Mouse (Mus musculus) cerebellum, adult 9-11 months (tissue): Measurements from ENCODE around the gene Laptm5.

Source experiments
- DNase-seq: peaks from one replicate; pipeline ENCODE4 v3.0.0; 2022

Gene Laptm5

DNA sequence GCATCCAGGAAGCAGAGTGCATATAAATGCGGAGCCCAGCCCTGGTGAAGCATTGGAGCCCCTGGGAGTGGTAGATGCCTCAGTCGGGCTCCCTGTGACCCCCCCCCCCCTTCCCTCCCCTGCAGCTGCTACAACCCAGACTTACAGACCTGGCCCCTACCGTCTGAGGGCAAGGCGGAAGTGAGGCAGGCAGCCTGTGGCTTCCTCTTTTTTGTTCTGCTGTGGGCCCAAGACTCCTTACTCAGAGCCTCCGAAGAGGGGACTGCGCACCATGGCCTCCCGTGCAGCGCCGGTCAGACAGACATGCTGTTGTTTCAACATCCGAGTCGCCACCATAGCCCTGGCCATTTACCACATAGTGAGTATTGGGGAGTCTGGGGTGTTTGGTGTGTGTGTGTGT is at the start of gene Laptm5:
TSS of gene Laptm5 (plus strand) at position 49 of the 400 bp plus-strand sequence.
- DNase-seq: no peak

DNA sequence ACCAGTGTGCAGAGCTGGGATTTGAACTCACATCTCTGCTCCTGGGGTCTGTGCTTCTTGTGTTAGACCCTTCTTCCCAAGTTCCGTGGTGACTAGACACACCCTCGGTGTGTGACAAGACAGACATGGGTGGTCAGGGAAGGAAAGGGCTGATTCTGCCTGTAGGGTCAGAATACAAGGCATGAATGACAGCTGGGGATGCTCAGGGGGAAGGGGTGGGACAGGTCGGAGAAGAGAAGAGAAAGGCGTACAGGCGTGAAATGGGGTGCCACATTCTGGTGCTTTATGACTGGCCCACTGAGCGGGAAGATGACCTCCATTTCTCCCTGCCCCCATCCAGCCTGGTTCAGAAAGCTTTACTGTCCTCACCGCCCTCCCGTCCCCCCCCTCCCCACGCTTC is 47.5 kb upstream of the Laptm5 start:
- DNase-seq: no peak

- DNase-seq: peak; percentile 59
Observed at GRCm38 (mm10) chr4:130865901-130866371, 47.0 kb upstream of the Laptm5 start.

- DNase-seq: no peak
Observed at GRCm38 (mm10) chr4:130867940-130868339, 45.0 kb upstream of the Laptm5 start.

GRCm38 (mm10) chr4:130868803-130869202 is 44.1 kb upstream of the Laptm5 start:
- DNase-seq: no peak

- no peak for DNase-seq
Observed at GRCm38 (mm10) chr4:130872414-130872813, 40.5 kb upstream of the Laptm5 start.

- no peak for DNase-seq
Observed at GRCm38 (mm10) chr4:130873440-130873839, 39.5 kb upstream of the Laptm5 start.

DNA sequence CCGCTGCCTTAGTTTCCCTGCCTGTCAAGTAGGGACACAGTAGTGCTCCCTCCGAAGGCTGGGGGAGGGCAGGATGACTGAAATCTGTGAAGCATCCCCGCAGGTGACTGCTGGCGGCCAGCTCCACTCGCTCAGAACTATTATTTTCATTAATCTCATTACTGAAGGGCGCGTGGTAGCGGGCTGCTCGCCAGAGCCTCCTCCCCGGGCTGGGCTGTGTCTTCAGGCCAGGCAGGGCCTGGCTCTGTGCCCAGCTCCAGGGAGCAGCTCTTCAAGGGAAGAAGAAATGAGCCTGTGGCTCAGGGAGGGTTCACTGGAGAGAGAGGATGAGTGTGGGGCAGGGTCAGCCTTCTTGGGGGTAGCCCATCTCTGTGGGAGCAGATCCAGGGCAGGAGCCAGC is 38.3 kb upstream of the Laptm5 start:
- DNase-seq: peak; percentile 84

DNA sequence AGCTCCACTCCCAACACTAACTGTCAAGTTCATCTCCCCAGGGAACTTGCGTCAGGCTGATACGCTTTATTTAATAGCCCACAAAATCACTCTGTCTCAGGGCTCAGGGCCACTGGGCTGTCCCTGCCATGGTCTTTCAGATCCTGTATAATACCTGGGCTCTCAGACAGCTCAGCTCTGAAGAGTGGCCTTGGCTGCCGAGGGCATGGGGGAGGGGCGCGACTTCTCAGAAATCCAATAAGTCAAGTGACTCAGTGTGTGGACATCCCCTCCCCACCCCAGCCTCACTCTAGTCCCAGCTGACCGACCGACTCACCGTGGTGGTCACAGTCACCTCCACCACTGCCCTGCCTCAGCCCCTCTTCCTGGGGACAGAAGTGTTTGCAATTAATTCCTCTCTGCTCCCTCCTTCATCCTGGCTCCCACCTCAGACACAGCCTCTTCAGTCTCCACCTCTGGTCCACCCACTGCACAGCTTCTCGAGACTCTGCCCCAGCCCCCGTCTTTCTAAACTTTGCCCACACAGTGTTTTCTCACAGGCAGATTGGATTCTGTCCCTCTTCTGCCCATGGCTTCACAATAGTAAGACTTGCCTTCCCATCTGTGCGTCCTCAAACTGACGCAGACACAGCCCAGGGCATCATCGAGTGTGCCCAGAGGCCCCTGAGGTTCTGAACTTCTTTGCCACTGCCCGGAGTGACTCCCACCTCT is 36.8 kb upstream of the Laptm5 start:
- DNase-seq: no peak

- peak; percentile 87 for DNase-seq
Observed at GRCm38 (mm10) chr4:130878273-130879047, 34.5 kb upstream of the Laptm5 start.

DNA sequence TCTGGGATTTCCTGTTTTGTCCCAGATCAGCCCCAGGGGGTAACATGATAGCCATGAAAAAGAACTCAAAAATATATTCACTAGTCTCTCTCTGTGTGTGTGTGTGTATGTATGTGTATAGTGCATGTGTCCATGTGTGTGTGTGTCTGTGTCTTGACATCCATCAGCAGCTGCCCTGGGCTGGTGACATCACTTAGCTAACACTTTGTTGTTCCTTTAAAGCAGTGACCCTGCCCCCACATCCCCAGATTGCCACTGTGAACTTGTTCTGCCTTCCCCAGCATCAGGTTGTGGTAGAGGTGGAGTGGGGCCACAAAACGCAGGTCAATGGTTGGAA is 33.9 kb upstream of the Laptm5 start:
- DNase-seq: no peak

- no peak for DNase-seq
Observed at GRCm38 (mm10) chr4:130881336-130881735, 31.6 kb upstream of the Laptm5 start.

DNA sequence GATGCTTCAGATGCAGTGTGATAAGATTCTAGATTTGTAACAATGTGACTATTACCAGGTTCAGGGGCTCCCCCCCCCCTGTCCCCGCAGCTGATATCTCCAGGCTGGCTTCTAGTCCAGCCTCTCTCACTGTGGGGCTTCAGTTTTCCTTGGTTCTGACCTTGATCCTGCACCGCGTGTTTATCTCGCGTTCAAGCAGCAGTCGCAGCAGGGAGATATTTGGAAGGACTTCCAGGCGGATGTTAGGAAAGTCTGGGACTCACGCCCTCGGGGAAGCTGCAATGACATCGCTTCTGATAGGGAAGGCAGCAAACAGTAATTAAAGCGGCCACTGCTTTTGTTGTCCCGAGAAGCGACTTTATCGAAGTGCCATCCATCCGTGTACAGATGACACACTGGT is 30.2 kb upstream of the Laptm5 start:
- no peak for DNase-seq

DNA sequence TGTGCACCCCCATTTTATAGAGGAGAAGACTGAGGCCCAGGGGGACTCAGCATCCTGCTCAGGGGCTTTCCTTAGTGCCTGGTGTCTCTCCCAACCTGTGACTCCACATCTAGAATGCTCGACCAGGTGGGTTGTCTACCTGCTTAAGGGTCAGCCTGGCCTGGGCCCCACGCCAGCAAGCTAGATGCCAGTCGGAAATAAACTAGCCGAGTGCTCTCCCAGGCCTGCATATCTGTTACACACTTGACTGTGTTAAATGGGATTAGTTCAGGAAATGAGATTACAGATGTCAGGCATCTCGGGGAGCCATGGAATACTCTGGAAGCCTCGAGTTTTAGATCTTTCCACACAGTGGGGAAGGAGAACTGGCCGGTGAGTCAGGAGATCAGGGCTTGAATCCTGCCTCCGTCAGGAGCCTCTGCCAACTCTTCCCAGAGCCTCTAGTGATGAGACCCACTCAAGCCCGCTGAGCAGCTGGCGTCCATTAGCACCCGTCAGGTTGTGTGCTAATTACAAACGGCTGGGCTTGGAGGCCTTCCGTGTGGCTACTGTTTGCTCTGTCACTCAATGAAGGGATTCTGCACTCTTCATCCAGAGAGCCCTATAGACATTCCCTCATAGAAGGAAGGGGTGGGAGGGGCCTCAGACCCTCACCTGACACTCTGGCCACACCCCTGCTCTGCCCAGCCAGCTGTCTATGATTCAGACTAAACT is 28.9 kb upstream of the Laptm5 start:
- peak; percentile 57 for DNase-seq

DNA sequence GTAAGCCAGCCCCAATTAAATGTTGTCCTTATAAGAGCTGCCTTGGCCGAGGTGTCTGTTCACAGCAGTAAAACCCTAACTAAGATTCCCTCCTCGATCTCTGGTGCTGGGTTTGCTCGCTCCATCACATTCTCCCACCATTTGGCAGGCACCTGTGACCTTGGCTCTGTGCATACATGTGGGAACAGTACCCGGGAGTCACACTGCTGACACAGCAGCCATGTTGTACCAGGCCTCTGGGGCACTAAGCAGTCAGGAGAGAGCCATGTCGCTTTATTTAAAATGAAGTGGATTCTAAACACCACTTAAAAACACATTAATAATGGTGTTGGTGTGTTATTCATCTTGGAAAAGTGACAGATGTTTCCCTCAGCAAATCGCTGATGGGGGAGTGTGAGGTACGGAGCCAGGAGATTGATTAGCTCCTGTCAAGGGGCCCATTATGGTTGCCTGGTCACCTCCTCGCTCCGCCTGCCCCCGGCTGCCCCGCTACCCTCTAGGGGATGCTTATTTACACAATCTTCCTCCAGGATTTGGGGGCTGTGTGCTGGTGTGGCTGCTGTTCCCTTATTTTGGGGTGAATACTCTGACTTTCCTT is 25.7 kb upstream of the Laptm5 start:
- no peak for DNase-seq

GRCm38 (mm10) chr4:130889777-130890510 is 23.0 kb upstream of the Laptm5 start:
- DNase-seq: no peak

GRCm38 (mm10) chr4:130890511-130890840 is 22.4 kb upstream of the Laptm5 start:
- DNase-seq: no peak

DNA sequence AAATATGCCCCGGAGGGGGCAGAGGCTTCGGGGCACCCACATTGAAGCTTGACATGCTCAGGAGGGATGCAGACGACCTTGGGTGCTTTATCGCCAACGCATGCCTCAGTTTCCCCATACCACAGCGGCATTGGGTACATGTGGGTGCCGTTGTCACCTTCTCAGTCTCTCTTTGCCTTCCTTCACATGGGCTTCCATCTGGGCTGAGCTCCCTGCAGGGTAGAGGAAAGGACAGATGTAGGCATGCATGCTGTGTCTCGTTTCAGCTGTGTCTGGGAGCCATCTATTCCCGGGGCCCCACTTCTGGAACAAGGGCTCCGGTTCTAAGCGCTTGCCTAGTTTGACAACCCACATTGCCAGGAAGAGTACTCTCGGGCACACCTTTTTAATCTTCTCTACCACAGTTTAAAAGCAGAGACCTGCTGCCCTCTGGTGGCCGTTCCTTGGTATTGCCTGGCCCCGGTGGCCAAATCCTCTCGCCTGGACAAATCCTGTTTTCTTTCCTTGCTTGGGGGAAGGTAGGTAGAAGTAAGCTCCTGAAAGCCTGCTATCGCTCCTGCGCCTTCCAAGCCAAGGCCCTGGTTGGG is 20.8 kb upstream of the Laptm5 start:
- peak; percentile 75 for DNase-seq

- DNase-seq: no peak
Observed at GRCm38 (mm10) chr4:130893688-130894087, 19.2 kb upstream of the Laptm5 start.

DNA sequence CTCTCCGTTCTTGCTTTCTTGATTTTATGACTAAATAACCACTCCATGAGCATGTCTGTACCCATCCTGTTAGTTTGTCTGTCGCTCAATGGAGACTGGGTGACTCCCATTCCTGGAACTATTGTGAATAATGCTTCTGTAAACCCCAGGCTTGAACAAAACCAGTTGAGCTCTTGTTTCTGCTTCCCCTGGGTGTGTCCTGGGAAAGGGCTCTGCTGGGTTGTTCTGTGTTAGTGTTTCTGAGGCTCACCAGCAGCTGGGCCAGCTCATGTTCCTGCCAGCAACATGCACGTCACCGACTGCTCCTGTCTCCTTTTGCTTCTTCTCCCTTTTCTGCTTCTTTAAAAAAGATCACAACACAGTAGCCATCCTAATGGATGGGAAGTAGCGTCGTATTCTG is 17.2 kb upstream of the Laptm5 start:
- no peak for DNase-seq

DNA sequence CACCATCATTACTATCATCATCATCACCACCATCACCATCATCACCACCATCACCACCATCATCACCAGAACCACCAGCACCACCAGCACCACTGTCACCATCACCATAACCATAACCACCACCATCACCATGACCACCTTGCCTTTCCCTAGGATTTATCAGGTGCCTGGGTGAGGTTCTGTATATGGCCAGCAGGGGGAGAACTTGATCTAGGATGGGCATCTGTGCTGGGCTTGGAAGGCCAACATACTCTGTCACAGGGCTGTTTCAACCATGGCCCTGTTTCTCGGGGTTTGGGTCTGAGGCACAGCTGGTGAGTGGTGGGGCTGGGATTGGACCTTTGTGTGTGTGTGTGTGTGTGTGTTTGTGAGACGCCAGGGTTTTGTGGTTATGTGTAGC is 16.6 kb upstream of the Laptm5 start:
- no peak for DNase-seq

GRCm38 (mm10) chr4:130899383-130899781 is 13.5 kb upstream of the Laptm5 start:
- DNase-seq: no peak
